Mouse (Mus musculus) CH12.LX (cell line): ENCODE results near the gene Dnlz. TPM values are rescaled to one million over a fixed set of nuclear protein-coding genes. Genes with fewer than 3 reads are reported as not detected.
A peak's percentile ranks its signal among the peaks of the same experiment; 100 is the strongest.

Experiments
- DNase-seq: peaks from one replicate; pipeline ENCODE4 v3.0.0-alpha.2; 2013; ENCODE audit errors: extremely low read depth
- H3K27ac ChIP-seq: 2 replicates; pipeline ENCODE4 v1.5.1; 2012; ENCODE audit warnings: low read depth, mild to moderate bottlenecking, control low read depth, moderate library complexity; ENCODE audit not compliant: insufficient read depth
- H3K27me3 ChIP-seq: replicated peaks from 2 replicates; pipeline ENCODE3; 2012; ENCODE audit warnings: inconsistent platforms
- H3K36me3 ChIP-seq, 2 experiments: replicated peaks in 1 of 2; 2 replicates each; pipeline versions ENCODE3 to v1.6.1; 2012; ENCODE audit warnings: inconsistent platforms in 1 of 2, low read length in 1 of 2, mild to moderate bottlenecking in 1 of 2, mixed read lengths in 1 of 2, moderate library complexity in 1 of 2; ENCODE audit not compliant: control insufficient read depth in 1 of 2, insufficient read depth in 1 of 2
- H3K4me1 ChIP-seq, 2 experiments: 2 replicates each; pipeline ENCODE4 v1.6.1; 2012; ENCODE audit warnings: inconsistent platforms in 1 of 2, moderate library complexity in 1 of 2; ENCODE audit not compliant: insufficient read depth in 2 of 2, control insufficient read depth in 1 of 2
- H3K4me2 ChIP-seq: 2 replicates; pipeline ENCODE4 v1.6.1; 2012; ENCODE audit warnings: low read depth, mild to moderate bottlenecking, control low read depth; ENCODE audit not compliant: poor library complexity, insufficient read depth, severe bottlenecking
- H3K4me3 ChIP-seq, 3 experiments: fragments of 150-350 bp in 1 of 3; sonication (generic) in 1 of 3; replicated peaks in 1 of 3; 2 replicates each; pipeline versions ENCODE3 to v1.5.1; 2011 to 2012; ENCODE audit warnings: low read depth in 2 of 3, low read length in 2 of 3, mild to moderate bottlenecking in 2 of 3, moderate library complexity in 2 of 3, control low read depth in 1 of 3, improper control_type of control experiment in 1 of 3, inconsistent platforms in 1 of 3, mixed read lengths in 1 of 3; ENCODE audit not compliant: poor library complexity in 1 of 3
- H3K79me2 ChIP-seq: replicated peaks from 2 replicates; pipeline ENCODE4 v1.6.1; 2012; ENCODE audit warnings: mild to moderate bottlenecking, moderate library complexity; ENCODE audit not compliant: control insufficient read depth, poor library complexity, insufficient read depth, severe bottlenecking; ENCODE audit errors: extremely low read depth
- H3K9ac ChIP-seq: 2 replicates; pipeline ENCODE4 v1.6.1; 2012; ENCODE audit warnings: low read depth, mild to moderate bottlenecking, control low read depth, moderate library complexity; ENCODE audit not compliant: insufficient read depth
- H3K9me3 ChIP-seq: replicated peaks from 2 replicates; pipeline ENCODE3; 2012; ENCODE audit warnings: low read length, inconsistent platforms, mixed read lengths
- CHD2 ChIP-seq: IDR thresholded peaks from 2 replicates; pipeline ENCODE4 v1.6.1; 2011; ENCODE audit warnings: low read length, improper control_type of control experiment
- CTCF ChIP-seq, 2 experiments: IDR thresholded peaks in 1 of 2; conservative IDR thresholded peaks in 1 of 2; 2 replicates each; pipeline ENCODE4 v1.5.1; 2011 to 2012; ENCODE audit warnings: low read depth in 2 of 2, low read length in 2 of 2, improper control_type of control experiment in 1 of 2, inconsistent platforms in 1 of 2, mild to moderate bottlenecking in 1 of 2, moderate library complexity in 1 of 2
- E2F4 ChIP-seq: IDR thresholded peaks from 2 replicates; pipeline ENCODE4 v1.6.1; 2011; ENCODE audit warnings: low read depth, low read length, improper control_type of control experiment; ENCODE audit not compliant: insufficient replicate concordance
- ELF1 ChIP-seq: IDR thresholded peaks from 2 replicates; pipeline ENCODE4 v1.6.1; 2014; ENCODE audit warnings: low read depth, mild to moderate bottlenecking, inconsistent platforms, low read length, improper control_type of control experiment
- EP300 ChIP-seq: IDR thresholded peaks from 2 replicates; pipeline ENCODE4 v1.6.1; 2011; ENCODE audit warnings: low read length, improper control_type of control experiment
- ETS1 ChIP-seq: conservative IDR thresholded peaks from 2 replicates; pipeline ENCODE4 v1.6.1; 2012; ENCODE audit warnings: low read depth, mild to moderate bottlenecking, inconsistent platforms, low read length, improper control_type of control experiment, moderate library complexity
- IRF4 ChIP-seq: IDR thresholded peaks from 2 replicates; pipeline ENCODE4 v1.6.1; 2014; ENCODE audit warnings: low read depth, mild to moderate bottlenecking, inconsistent platforms, low read length, improper control_type of control experiment
- JUN ChIP-seq: IDR thresholded peaks from 2 replicates; pipeline ENCODE4 v1.6.1; 2011; ENCODE audit warnings: low read depth, mild to moderate bottlenecking, low read length, improper control_type of control experiment, moderate library complexity; ENCODE audit not compliant: insufficient read depth
- JUND ChIP-seq: conservative IDR thresholded peaks from 2 replicates; pipeline ENCODE4 v1.6.1; 2011; ENCODE audit warnings: low read depth, low read length, improper control_type of control experiment
- MAX ChIP-seq: IDR thresholded peaks from 2 replicates; pipeline ENCODE4 v1.6.1; 2011; ENCODE audit warnings: low read length, improper control_type of control experiment
- MEF2A ChIP-seq: IDR thresholded peaks from 2 replicates; pipeline ENCODE4 v1.6.1; 2014; ENCODE audit warnings: low read depth, mild to moderate bottlenecking, inconsistent platforms, low read length, improper control_type of control experiment, borderline replicate concordance
- MYC ChIP-seq: IDR thresholded peaks from 2 replicates; pipeline ENCODE4 v1.6.1; 2011; ENCODE audit warnings: low read depth, mild to moderate bottlenecking, improper control_type of control experiment, low read length
- NELFE ChIP-seq: IDR thresholded peaks from 2 replicates; pipeline ENCODE4 v1.6.1; 2011; ENCODE audit warnings: low read depth, low read length, improper control_type of control experiment
- SIN3A ChIP-seq: IDR thresholded peaks from 2 replicates; pipeline ENCODE4 v1.6.1; 2012; ENCODE audit warnings: low read length, improper control_type of control experiment, inconsistent platforms
- SMC3 ChIP-seq: IDR thresholded peaks from 2 replicates; pipeline ENCODE4 v1.6.1; 2011; ENCODE audit warnings: low read depth, low read length, improper control_type of control experiment
- UBTF ChIP-seq: IDR thresholded peaks from 2 replicates; pipeline ENCODE4 v1.6.1; 2012; ENCODE audit warnings: low read depth, mild to moderate bottlenecking, inconsistent platforms, low read length, improper control_type of control experiment, moderate library complexity
- USF2 ChIP-seq: conservative IDR thresholded peaks from 2 replicates; pipeline ENCODE4 v1.6.1; 2011; ENCODE audit warnings: low read depth, low read length, improper control_type of control experiment
- ZMIZ1 ChIP-seq: IDR thresholded peaks from 2 replicates; pipeline ENCODE4 v1.6.1; 2012; ENCODE audit warnings: low read depth, mild to moderate bottlenecking, inconsistent platforms, low read length, improper control_type of control experiment
- dilution Hi-C: fragments of 300-500 bp; cut with MboI; formaldehyde crosslinking; loops from 2 replicates; pipeline ENCODE4 v1.14.3; 2020; ENCODE audit warnings: low sequenced_read_pairs; ENCODE audit not compliant: extremely low pct_unique_long_range_greater_than_20kb, extremely low pct_ligation_motif_present
- in situ Hi-C: fragments of 300-500 bp; cut with MboI; formaldehyde crosslinking; loops from 3 replicates; pipeline ENCODE4 v1.14.3; 2019; ENCODE audit warnings: low sequenced_read_pairs, low pct_ligation_motif_present, low pct_unique_long_range_greater_than_20kb, mixed read lengths
- polyA plus RNA-seq: library from polyadenylated mRNA; unstranded; fragments of >175 nt; gene quantifications from 2 replicates; pipeline ENCODE4 v1.2.1, GENCODE M21; 2012; ENCODE audit warnings: low read depth; ENCODE audit not compliant: insufficient read length
- total RNA-seq, 2 experiments: library from RNA; depleted of rRNA; stranded (reverse); fragments of 300-350 nt in 1 of 2; fragments of >200 nt in 1 of 2; gene quantifications; 2 replicates each; pipeline ENCODE4 v1.2.3; 2012 to 2014

Dnlz gene
- total and polyA plus RNA-seq, 3 experiments: 15.1 to 17.8 (median 17.1) TPM

DNA sequence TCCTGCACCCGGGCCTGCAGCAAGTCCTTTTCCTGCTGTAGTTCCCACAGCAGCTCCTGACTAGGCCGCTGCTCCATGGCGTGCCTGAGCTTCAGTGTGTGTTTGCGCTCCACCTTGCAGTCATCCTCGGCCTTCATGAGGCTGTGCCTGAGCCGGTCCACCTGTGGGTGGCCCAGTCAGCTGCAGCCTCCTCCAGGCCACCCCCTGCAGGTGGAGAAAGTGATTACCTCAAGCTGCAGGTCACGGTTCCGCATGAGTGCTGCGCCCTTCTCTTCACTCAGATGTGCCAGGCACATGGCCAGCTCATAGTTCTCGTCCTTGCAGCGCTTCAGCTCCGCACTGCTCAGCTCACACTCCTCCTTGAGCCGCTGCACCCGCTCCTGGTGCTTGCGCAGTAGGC, 5.6 kb upstream of the Dnlz start:
- in situ Hi-C loops: no loop called here
- dilution Hi-C loops: no loop called here

DNA sequence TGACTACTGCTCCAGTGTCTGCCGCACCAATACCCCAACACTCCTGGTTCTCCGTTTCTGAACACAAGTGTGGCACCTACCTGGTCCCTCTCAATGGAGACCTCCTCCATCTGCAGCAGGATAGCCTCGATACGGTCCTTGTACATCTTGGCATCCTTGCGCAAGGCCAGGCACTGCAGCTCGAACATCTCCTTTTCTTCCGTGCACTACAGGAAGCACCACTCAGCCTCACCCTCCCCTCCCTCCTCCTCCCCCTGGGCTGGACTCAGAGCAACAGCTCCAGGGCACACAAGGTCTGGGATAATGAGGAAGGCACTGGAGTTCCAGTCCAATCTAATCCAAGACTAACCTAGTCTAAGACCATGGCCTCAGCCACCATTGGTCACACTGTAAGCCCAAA, 4.8 kb upstream of the Dnlz start:
- Histone ChIP-seq H3K27me3 (no peaks in the 10 kb centered on the region), H3K9me3 (no peaks in the 10 kb centered on the region), H3K27ac (no peak overlapping the region), H3K4me3 (no peak overlapping the region), H3K79me2 (no peaks in the 10 kb centered on the region), H3K36me3 (peaks cover 0 to 49% of the 10 kb centered on the region in 2 experiments), H3K4me1 (peaks cover 4 to 7% of the 10 kb centered on the region in 2 experiments), H3K4me2 (no peak overlapping the region), H3K9ac (no peak overlapping the region)
- TF ChIP-seq IRF4 (no peak), MYC (no peak), MAX (no peak), MEF2A (no peak), JUND (no peak), E2F4 (no peak), ETS1 (no peak), JUN (no peak), USF2 (no peak), UBTF (no peak), ELF1 (no peak), NELFE (no peak), ZMIZ1 (no peak), SIN3A (no peak)
- in situ Hi-C loops (no loop called here), dilution Hi-C loops (no loop called here)
- DNase-seq: no peak

More for the DNA sequence above, 5.6 kb upstream of the Dnlz start:
- no peak overlapping the region for H3K4me2 ChIP-seq
- no peak overlapping the region for H3K27ac ChIP-seq
- H3K79me2 ChIP-seq: no peaks in the 10 kb centered on the region
- TF ChIP-seq SMC3 (peak; percentile 32; the same call in 1 of the 2 replicates), EP300 (no peak), CHD2 (no peak), CTCF (conservative IDR thresholded peaks at IDR 0.05 in 1 of 2, IDR thresholded peaks at IDR 0.05 in 1 of 2; ENCODE audit: low read depth in 2 of 2, low read length in 2 of 2) (peak in 1 of 2 experiments; percentile 52; a peak in 2 of 4 replicates)
- TF ChIP-seq, all 38 proteins: peak for 2
- Histone ChIP-seq H3K4me1 (peaks cover 3 to 5% of the 10 kb centered on the region in 2 experiments), H3K9ac (no peak overlapping the region), H3K4me3 (no peak overlapping the region), H3K9me3 (no peaks in the 10 kb centered on the region), H3K36me3 (peaks cover under 1 to 56% of the 10 kb centered on the region in 2 experiments), H3K27me3 (no peaks in the 10 kb centered on the region)
- no peak for DNase-seq
